Mouse (Mus musculus) lung, embryonic 14.5 days (tissue): ENCODE data around the gene 4933430I17Rik. TPM values are rescaled to one million over a fixed set of nuclear protein-coding genes. Genes with fewer than 3 reads are reported as not detected.

Experiments used
- ATAC-seq: fragments of 200-750 bp; cut with Nextera tagmentation; 2 replicates; pipeline ENCODE4 v1.8.0; 2017; ENCODE audit warnings: mild to moderate bottlenecking, moderate TSS enrichment, moderate library complexity; ENCODE audit not compliant: insufficient read depth
- DNase-seq: peaks from one replicate; pipeline ENCODE4 v3.0.0-alpha.2; 2015
- H3K27ac ChIP-seq: fragments of 300-500 bp; sonication (generic); 2 replicates; pipeline ENCODE4 v1.5.1; 2014; ENCODE audit warnings: low read depth, mild to moderate bottlenecking, moderate library complexity
- H3K27me3 ChIP-seq: fragments of 300-500 bp; sonication (generic); 2 replicates; pipeline ENCODE4 v1.6.1; 2014; ENCODE audit warnings: low read length, control low read depth; ENCODE audit not compliant: insufficient read depth
- H3K36me3 ChIP-seq: fragments of 300-500 bp; sonication (generic); 2 replicates; pipeline ENCODE4 v1.6.1; 2014; ENCODE audit warnings: control low read depth; ENCODE audit not compliant: insufficient read depth
- H3K4me1 ChIP-seq: fragments of 300-500 bp; sonication (generic); 2 replicates; pipeline ENCODE4 v1.6.1; 2014; ENCODE audit warnings: antibody characterized with exemption, control low read depth; ENCODE audit not compliant: insufficient read depth
- H3K4me2 ChIP-seq: fragments of 300-500 bp; sonication (generic); 2 replicates; pipeline ENCODE4 v1.6.1; 2014; ENCODE audit warnings: mild to moderate bottlenecking
- H3K4me3 ChIP-seq: fragments of 300-500 bp; sonication (generic); 2 replicates; pipeline ENCODE4 v1.5.1; 2014; ENCODE audit warnings: low read depth, low read length
- H3K9ac ChIP-seq: fragments of 300-500 bp; sonication (generic); 2 replicates; pipeline ENCODE4 v1.6.1; 2014
- H3K9me3 ChIP-seq: fragments of 300-500 bp; sonication (generic); 2 replicates; pipeline ENCODE4 v1.6.1; 2016; ENCODE audit warnings: low read depth, low read length, control low read depth
- CTCF ChIP-seq: IDR thresholded peaks from 2 replicates; pipeline ENCODE4 v1.5.1; 2016; ENCODE audit warnings: antibody characterized with exemption, low read depth
- WGBS: fragments of 180-500 bp; shearing (Covaris S2); extraction: QIAGEN DNeasy Blood & Tissue Kit; methylation state at CpG from one replicate; pipeline ENCODE4 v1.1.7; 2014; 5-methylcytosine and 5-hydroxymethylcytosine counted together
- polyA plus RNA-seq: library from polyadenylated mRNA; unstranded; fragments of >200 nt; fragmentation: Nextera tagmentation; extraction: Ambion mirVana; gene quantifications from 2 replicates; pipeline ENCODE4 v1.2.1, GENCODE M21; 2014

Gene 4933430I17Rik
- polyA plus RNA-seq, 1 experiment from 2014 or later: 0.68 TPM

DNA sequence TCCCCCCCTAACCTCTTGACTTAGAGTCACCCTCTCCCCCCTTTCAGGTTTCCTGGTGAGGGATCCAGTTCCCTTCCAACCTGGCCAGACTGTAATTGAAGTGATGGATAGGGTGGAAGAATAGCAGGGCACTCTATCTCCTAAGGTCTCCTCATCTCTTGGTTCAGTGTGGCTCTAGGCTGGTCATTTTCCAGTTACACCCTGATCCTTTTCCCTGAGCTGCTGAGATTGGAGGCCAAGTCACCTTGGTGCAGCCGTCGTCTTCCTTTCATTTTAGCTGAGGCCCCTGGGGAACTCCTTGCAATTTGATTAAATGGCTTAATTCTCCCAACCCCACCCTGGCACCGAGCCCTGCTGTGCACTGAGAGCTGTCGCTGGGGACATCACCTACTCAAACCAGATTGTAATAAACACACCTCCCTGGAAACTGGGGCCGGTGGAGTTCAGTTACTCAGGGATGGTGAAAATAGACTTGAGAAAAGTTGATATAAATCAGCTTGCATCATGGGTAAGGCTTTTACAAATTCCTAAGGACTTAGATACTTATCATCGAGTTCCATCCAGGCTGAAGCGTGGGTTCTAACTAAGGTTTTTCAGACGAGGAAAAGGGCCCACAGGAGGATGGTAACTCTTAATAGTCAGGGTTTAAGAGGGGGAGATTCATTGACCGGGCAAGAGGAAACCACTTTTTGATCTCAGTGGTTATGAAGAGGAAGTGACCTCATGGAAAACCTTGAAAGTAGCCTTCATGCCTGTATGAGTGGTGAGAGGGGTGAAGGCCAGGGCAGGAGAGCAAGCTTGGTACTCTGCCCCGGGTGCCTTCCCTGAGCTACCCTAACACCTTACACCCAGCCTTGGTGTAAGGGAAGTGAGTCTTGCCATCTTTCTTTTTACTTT, 44.2 kb upstream of the 4933430I17Rik start:
- H3K9ac ChIP-seq: no peak overlapping the region
- no peak overlapping the region for H3K27ac ChIP-seq
- DNase-seq (peak; percentile 12), ATAC-seq (peak; percentile 12; the same call in 1 of the 2 replicates)
- no peaks in the 10 kb centered on the region for H3K36me3 ChIP-seq
- H3K4me3 ChIP-seq: peak overlapping the region; percentile 45
- H3K9me3 ChIP-seq: no peaks in the 10 kb centered on the region
- 0 out of 2 replicates have a peak, but pooled peaks cover 7% of the 10 kb centered on the region for H3K4me1 ChIP-seq
- H3K27me3 ChIP-seq: 0 out of 2 replicates have a peak, but pooled peaks cover 7% of the 10 kb centered on the region
- peak overlapping the region; percentile 69 for H3K4me2 ChIP-seq
- 32% methylated on average over 10 of the region's 10 CpGs for WGBS
- TF ChIP-seq CTCF: no peak

GRCm38 (mm10) chr4:62484928-62485327, 40.2 kb upstream of the 4933430I17Rik start:
- Histone ChIP-seq H3K36me3 (0 out of 2 replicates have a peak, but pooled peaks cover 3% of the 10 kb centered on the region), H3K27me3 (0 out of 2 replicates have a peak, but pooled peaks cover 2% of the 10 kb centered on the region), H3K27ac (no peak overlapping the region), H3K4me3 (no peak overlapping the region), H3K9me3 (no peaks in the 10 kb centered on the region), H3K4me1 (no peaks in the 10 kb centered on the region), H3K4me2 (no peak overlapping the region), H3K9ac (no peak overlapping the region)
- no peak for DNase-seq
- no peak for TF ChIP-seq CTCF
- ATAC-seq: no peak
- 88% methylated on average over 3 of the region's 3 CpGs for WGBS

GRCm38 (mm10) chr4:62485450-62486161, 39.6 kb upstream of the 4933430I17Rik start:
- Histone ChIP-seq H3K4me2 (no peak overlapping the region), H3K9ac (no peak overlapping the region), H3K36me3 (0 out of 2 replicates have a peak, but pooled peaks cover 3% of the 10 kb centered on the region), H3K27me3 (no peaks in the 10 kb centered on the region), H3K9me3 (no peaks in the 10 kb centered on the region), H3K4me1 (no peaks in the 10 kb centered on the region), H3K27ac (no peak overlapping the region), H3K4me3 (no peak overlapping the region)
- TF ChIP-seq CTCF: no peak
- 83% methylated on average over 8 of the region's 8 CpGs for WGBS
- ATAC-seq (no peak), DNase-seq (peak; percentile 20)

DNA sequence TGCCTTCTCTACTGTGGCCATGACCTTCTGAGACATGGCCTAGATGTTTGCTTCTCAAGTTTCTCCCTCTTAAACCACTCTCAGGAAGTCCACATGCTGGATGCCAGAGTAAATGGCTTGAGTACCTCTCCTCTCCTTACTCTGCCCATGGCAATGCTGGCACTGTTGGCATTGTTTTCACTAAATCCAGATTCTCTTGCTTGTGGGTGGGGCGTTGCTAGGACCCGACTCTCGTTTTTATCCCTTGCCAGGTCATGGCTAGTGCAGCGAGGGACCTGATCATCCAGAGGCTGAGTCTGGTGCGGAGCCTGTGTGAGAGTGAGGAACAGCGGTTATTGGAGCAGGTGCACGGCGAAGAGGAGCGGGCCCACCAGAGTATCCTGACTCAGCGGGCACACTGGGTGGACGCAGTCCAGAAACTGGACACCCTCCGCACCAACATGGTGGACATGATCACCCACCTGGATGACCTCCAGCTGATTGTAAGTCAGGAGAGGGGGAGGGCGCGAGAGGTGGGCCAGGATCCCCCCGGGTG, 38.9 kb upstream of the 4933430I17Rik start:
- H3K36me3 ChIP-seq: 0 out of 2 replicates have a peak, but pooled peaks cover 3% of the 10 kb centered on the region
- DNase-seq (no peak), ATAC-seq (0 out of 2 replicates have a peak, but pooled peaks have one; percentile 4)
- H3K27me3 ChIP-seq: no peaks in the 10 kb centered on the region
- no peak overlapping the region for H3K27ac ChIP-seq
- no peak overlapping the region for H3K4me2 ChIP-seq
- no peak overlapping the region for H3K4me3 ChIP-seq
- H3K9me3 ChIP-seq: no peaks in the 10 kb centered on the region
- H3K4me1 ChIP-seq: no peaks in the 10 kb centered on the region
- WGBS: 87% methylated on average over 15 of the region's 15 CpGs
- H3K9ac ChIP-seq: no peak overlapping the region
- no peak for TF ChIP-seq CTCF

DNA sequence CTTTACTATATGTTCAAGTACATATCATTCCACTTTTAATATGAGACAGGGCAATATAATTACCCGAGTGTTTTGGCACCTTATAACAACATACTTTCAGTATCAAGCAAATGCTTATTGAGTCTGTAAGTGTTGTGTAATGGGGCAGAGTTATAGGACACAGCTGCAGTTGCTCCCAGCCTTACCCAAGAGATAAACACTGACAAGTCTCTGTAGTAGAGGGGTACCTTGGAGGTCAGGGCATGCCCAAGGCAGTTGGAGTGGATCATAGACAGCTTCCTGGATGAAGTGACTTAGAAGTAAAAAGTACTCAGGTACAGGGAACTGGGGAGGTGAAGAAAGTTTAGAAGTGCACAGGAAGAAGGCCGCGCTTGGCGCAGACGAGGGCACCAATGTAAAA, 38.0 kb upstream of the 4933430I17Rik start:
- Histone ChIP-seq H3K4me3 (no peak overlapping the region), H3K27me3 (no peaks in the 10 kb centered on the region), H3K9me3 (no peaks in the 10 kb centered on the region), H3K4me1 (no peaks in the 10 kb centered on the region), H3K9ac (no peak overlapping the region), H3K4me2 (no peak overlapping the region), H3K36me3 (0 out of 2 replicates have a peak, but pooled peaks cover 3% of the 10 kb centered on the region), H3K27ac (no peak overlapping the region; the same call in 1 of the 2 replicates)
- WGBS: 78% methylated on average over 5 of the region's 5 CpGs
- no peak for TF ChIP-seq CTCF
- DNase-seq (no peak), ATAC-seq (no peak)

- Histone ChIP-seq H3K27ac (no peak overlapping the region), H3K36me3 (0 out of 2 replicates have a peak, but pooled peaks cover 3% of the 10 kb centered on the region), H3K27me3 (no peaks in the 10 kb centered on the region), H3K9me3 (no peaks in the 10 kb centered on the region), H3K4me1 (no peaks in the 10 kb centered on the region), H3K4me3 (no peak overlapping the region), H3K9ac (no peak overlapping the region), H3K4me2 (no peak overlapping the region)
- ATAC-seq (no peak), DNase-seq (no peak)
- 93% methylated on average over 2 of the region's 2 CpGs for WGBS
- no peak for TF ChIP-seq CTCF
Observed at GRCm38 (mm10) chr4:62487914-62488313, 37.3 kb upstream of the 4933430I17Rik start.
